Mouse (Mus musculus) spleen, postnatal 14 days (tissue): ENCODE data around the gene Mad1l1.

ENCODE experiments used
- DNase-seq, 2 experiments: peaks; one replicate each; pipeline ENCODE4 v3.0.0; 2021 to 2022; ENCODE audit warnings: low spot score in 2 of 2

Mad1l1 gene

DNA sequence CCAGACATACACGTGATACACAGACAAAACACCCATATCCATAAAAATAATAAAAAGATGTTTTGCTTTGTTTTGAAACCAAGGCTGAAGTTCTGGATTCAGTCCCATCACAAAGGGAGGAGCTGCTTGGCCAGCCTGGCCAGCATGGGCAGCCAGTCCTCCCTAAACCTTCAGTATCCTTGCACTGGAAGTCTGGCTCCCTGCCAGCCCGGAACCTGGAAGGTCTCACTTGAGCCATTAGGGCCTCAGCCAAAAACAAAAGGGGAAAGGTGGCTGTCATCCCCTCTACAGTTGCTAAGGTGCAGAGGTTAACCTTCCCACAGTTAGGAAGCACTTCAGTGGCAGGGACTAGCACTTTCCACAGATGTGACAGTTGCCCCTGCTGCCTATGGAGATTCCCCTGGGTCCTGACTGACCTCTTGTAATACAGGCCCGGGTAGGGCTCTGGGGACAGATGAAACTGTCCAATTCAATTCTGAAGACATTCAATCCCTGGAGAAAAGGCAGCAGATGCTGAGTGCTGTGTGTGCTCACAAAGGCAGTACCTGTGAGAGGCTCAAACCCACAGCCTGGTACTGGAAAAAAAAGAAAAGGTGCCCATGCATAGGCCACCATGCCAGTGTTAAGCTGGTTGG lies 100.2 kb downstream of the Mad1l1 start:
- no peak for DNase-seq

GRCm38 (mm10) chr5:140219252-140219651 lies 102.1 kb downstream of the Mad1l1 start:
- DNase-seq = no peak

DNA sequence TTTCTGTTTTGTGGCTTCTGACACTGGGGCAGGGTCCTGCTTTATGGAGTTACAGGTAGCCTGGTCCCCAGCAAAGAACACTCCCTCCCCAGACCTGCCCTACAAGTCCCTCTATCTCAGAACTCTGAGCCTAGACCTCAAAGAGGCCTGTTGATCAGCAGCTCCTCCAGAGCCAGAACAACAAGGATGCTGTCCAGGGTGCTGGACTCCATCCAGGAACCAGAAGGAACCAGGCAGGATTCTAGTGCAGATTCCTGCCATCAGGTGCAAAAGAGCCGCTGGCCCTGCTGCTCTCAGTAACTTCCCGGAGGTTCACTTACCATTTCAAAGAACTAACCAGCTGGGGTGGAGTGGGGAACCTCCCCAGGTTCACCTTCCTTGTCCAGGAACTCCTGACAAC lies 103.5 kb downstream of the Mad1l1 start:
- no peak for DNase-seq

GRCm38 (mm10) chr5:140217083-140217482 lies 104.3 kb downstream of the Mad1l1 start:
- DNase-seq = no peak

DNA sequence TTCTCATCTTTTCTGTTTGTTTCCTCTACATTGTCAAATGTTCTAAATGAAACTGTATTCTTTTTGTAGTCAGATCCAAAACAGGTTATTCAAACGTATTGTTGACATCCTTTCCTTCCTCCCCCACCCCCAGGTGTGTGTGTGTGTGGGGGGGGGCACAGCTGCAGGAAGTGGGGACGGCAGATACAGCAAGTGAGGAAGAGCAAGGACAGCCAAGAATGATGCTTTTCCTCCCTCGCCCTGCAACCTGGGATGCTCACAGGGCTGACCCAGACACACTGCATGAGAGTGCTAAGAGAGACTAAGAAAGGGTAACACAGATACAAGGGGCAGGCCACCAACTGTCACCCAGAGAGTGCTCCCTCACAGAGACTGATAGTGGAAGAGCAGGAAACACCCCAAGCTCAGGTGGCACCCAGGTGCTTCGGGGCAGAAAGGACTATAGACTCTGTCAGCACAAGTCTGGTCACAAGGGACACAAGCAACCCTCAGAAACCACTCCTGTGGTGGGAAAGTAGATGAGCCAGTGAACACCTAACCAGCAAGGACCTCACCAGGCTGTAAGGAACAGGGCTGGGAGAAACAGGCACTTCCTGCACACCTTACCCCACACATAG lies 105.8 kb downstream of the Mad1l1 start:
- no peak for DNase-seq

GRCm38 (mm10) chr5:140213001-140213400 lies 108.4 kb downstream of the Mad1l1 start:
- no peak for DNase-seq

- no peak for DNase-seq
Measured at GRCm38 (mm10) chr5:140210417-140211184, 110.8 kb downstream of the Mad1l1 start.

GRCm38 (mm10) chr5:140208743-140209409 lies 112.5 kb downstream of the Mad1l1 start:
- peak; percentile 47 to 63 for DNase-seq

- DNase-seq = no peak
Measured at GRCm38 (mm10) chr5:140206726-140207703, 114.3 kb downstream of the Mad1l1 start.

DNA sequence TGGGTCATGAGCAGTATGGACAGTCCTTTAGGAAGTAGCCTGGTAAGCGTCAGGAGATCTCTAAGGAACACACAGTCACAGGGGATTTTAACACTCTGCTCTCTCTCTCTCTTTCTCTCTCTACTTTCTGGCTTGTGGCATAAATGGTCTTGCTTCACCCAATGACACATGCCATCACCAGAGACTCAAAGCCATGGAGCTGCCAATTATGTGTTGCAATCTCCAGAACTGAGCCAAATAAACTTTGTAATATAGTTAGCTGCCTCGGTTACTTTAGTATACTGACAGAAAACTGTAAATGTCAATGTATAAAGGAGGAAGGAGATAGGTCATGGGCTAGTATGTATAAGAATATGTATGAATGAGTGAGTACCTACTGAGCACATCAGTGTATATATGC lies 115.4 kb downstream of the Mad1l1 start:
- no peak for DNase-seq

- no peak for DNase-seq
Measured at GRCm38 (mm10) chr5:140204465-140204864, 116.9 kb downstream of the Mad1l1 start.

- no peak for DNase-seq
Measured at GRCm38 (mm10) chr5:140204037-140204436, 117.3 kb downstream of the Mad1l1 start.

DNA sequence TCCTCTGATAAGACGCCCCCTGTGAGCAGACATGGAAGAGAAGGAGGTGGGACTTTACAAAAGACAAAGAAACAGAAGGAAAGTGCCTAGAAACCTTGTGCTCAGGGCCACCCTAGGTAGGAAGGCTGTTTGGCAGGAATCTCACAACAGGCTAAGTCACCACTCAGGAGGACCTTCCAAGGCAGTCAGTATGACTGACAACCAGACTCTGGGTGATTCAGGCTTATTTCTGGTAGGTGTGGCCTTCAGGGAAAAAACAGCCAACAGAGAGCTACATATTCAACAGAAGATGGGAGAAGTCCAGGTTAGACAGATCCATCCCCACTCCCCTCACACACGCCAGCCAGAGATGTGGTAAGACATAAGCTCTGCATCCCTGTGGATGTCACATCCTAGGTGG lies 118.9 kb downstream of the Mad1l1 start:
- DNase-seq = no peak

DNA sequence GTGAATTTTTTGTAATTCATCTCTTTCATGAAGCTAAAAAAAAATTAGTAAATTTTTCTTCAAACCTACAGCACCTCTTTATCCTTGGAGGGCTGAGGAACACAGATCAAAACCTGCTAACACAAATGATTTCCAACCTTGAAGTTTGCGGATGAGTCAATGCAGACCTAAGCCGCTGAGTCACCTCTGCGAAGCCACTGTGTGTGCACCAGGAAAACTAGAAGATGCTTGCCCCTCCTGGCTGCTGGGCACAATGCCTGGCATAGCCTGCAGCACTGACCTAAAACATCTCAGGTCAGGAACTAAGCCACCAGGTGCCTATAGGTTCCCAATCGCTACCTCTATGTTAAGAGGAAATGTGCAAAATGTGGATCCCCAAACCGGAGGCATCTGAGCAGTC lies 119.8 kb downstream of the Mad1l1 start:
- DNase-seq = no peak

GRCm38 (mm10) chr5:140201109-140201508 lies 120.2 kb downstream of the Mad1l1 start:
- DNase-seq = no peak

DNA sequence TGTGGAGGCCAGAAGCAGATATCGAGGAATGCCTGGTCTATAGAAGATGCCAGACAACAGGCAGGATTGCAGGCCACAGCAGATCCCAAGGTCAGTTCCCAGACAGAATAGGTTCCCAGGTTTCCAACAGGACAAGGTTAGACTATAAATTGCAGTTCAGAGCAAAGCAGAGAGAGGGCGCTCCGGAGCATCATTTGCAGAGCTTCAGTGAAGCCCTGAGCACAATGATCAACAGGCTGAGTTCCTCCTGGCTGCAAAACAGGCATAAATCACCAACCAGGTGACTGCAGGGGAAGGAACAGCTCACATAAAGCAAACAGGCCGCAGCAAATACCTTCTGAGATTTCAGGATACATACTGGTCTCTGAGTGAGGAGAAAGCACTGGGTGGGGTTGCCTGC lies 123.6 kb downstream of the Mad1l1 start:
- peak; percentile 43 to 70 for DNase-seq

GRCm38 (mm10) chr5:140196446-140196845 lies 124.9 kb downstream of the Mad1l1 start:
- no peak for DNase-seq

DNA sequence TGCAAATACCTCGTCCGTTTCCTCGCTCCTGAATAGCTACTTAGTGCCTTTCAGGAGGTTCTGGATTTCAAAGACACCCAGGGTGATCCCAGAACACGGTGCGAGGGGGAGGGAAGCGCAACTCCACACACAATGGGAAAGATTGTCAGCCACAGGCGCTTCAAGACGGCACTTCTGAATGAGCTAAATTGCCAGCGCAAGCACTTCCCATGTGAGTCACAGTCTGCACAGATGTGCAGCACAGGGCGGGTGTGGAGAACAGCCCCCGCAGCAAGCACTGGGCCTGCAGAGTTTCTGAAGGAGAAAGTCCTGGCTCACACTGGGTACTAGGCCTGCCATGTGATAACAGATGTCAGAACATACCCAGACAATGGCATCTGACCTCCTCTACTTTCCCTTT lies 127.2 kb downstream of the Mad1l1 start:
- no peak for DNase-seq

GRCm38 (mm10) chr5:140191539-140191938 lies 129.8 kb downstream of the Mad1l1 start:
- no peak for DNase-seq

GRCm38 (mm10) chr5:140186351-140186750 lies 135.0 kb downstream of the Mad1l1 start:
- DNase-seq = no peak

DNA sequence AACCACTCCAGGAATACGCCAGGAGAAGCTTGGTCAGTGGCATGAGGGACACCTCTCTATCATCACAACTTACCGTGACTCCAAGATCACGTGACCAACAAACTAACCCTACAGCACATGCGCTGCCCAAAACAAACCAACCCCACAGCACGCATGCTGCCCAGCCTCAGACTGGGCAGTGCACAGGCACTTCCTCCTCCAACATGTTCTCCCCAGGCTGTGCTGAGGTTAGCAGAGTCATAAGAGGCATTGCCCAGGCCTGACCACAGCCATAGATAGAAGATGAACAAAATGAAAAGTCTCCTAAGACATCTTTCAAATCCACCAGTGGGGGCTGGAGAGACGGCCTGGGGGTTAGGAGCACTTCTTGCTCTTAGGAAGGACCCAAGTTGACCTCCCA lies 135.6 kb downstream of the Mad1l1 start:
- no peak for DNase-seq
